Comparison of ENCODE assay signal across 26 mouse cellular contexts in the genomic region with DNA sequence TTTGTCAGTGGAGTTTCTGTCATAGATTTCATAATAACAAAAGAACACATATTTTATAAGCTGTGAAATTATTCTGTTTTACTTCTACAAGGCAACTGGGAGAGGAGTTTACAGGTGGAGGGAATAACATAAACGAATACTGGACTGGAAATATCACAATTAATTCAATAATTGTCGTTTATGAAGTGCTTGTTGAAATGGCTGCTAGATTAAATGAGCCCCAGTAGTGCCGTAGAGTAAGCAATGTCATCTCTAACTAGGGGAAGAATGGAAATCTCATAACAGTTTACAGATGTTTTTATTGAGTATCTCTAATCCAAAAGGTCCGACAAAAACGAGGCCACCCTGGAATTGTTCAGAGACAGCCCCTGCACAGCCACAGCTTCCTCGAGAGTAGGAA.
"Had no signal": no experiment of that assay in that cellular context is flagged by ENCODE, and none has a peak within 500 bp of the region (broad histone marks: within the 10 kb centered on the region; RNA-seq: fewer than 3 reads in every experiment).

No protein-coding gene starts in this region.

- H3K9me3 ChIP-seq: heart, embryonic 12.5 days; hindbrain, embryonic 10.5 days; hindbrain, embryonic 12.5 days; kidney, embryonic 15.5 days; limb, embryonic 12.5 days; liver, embryonic 13.5 days had no signal

- ATAC-seq: hindbrain, embryonic 16.5 days; intestine, embryonic 16.5 days had no signal

- H3K4me2 ChIP-seq: heart, embryonic 12.5 days; hindbrain, embryonic 12.5 days; hindbrain, embryonic 14.5 days; kidney, embryonic 15.5 days; limb, embryonic 12.5 days; liver, embryonic 11.5 days; liver, embryonic 13.5 days had no signal

- DNase-seq: gastrocnemius, postnatal 14 days; gastrocnemius, postnatal 36 days; heart, adult 11 months; heart, adult 2 months; heart, postnatal 10 days; heart, postnatal 4 days; kidney, adult 11 months; kidney, adult 2 months; kidney, adult 9 months; kidney, postnatal 14 days; kidney, postnatal 36 days; layer of hippocampus, adult 9-11 months; layer of hippocampus, postnatal 36 days; left cerebral cortex, postnatal 4 days; liver; liver, embryonic 13.5 days had no signal

- H3K36me3 ChIP-seq: heart, embryonic 12.5 days; hindbrain, embryonic 10.5 days; hindbrain, embryonic 12.5 days; kidney, embryonic 15.5 days; limb, embryonic 12.5 days; liver, embryonic 13.5 days had no signal

- H3K27me3 ChIP-seq: heart, embryonic 12.5 days; hindbrain, embryonic 12.5 days; kidney, embryonic 15.5 days; limb, embryonic 12.5 days; liver, embryonic 13.5 days had no signal

- H3K4me1 ChIP-seq: hindbrain, embryonic 12.5 days; kidney, embryonic 15.5 days; limb, embryonic 12.5 days; liver, embryonic 13.5 days had no signal

- H3K4me3 ChIP-seq: heart, adult 2 months; heart, embryonic 12.5 days; hindbrain, embryonic 10.5 days; hindbrain, embryonic 12.5 days; kidney, embryonic 15.5 days; limb, embryonic 12.5 days; liver, embryonic 13.5 days had no signal

- H3K9ac ChIP-seq: heart, embryonic 12.5 days; hindbrain, embryonic 12.5 days; hindbrain, embryonic 14.5 days; kidney, embryonic 15.5 days; limb, embryonic 12.5 days; liver, embryonic 13.5 days had no signal

- H3K27ac ChIP-seq: heart, adult 2 months; hindbrain, embryonic 10.5 days; hindbrain, embryonic 12.5 days; hindbrain, embryonic 14.5 days; kidney, embryonic 15.5 days; kidney, postnatal 0 days; limb, embryonic 12.5 days; liver, embryonic 13.5 days had no signal
